Mouse (Mus musculus): ENCODE results near the gene 1700037C18Rik.

DNA sequence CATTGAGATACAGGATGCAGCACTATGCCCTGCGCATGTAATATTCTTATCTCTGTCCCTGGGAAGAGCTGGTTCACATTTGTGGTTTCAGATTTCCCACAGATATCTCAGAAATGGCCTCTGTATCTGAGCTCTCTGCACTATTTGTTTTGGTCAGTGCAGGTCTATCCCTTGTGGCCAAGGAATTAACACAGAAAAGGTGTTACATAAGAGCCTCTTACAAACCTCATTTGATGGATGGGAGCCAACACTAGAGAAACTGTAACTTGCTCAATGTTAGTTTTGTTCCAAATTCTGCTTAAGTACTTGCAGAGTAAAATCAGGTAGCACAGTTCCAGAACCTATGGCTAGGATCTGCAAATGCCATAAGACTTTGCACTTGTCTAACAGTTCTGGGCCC, 25.6 kb upstream of the 1700037C18Rik start:
- TF ChIP-seq CTCF (IDR thresholded peaks at IDR 0.05; ENCODE audit: borderline replicate concordance, control insufficient read depth, extremely low read depth, insufficient read depth, low read length, poor library complexity): no peak
- TF ChIP-seq POLR2A (IDR thresholded peaks at IDR 0.05; ENCODE audit: control insufficient read depth, extremely low read depth, insufficient read depth, low read length, poor library complexity): no peak
